Mouse (Mus musculus): ENCODE data around the gene Megf11.

GRCm38 (mm10) chr9:64636961-64637360 is 251.5 kb downstream of the Megf11 start:
- TF ChIP-seq EP300 (IDR thresholded peaks at IDR 0.05; ENCODE audit: insufficient read depth, low read depth, low read length) (no peak), CTCF (IDR thresholded peaks at IDR 0.05; ENCODE audit: low read depth, low read length) (no peak)
